Mouse (Mus musculus) small intestine, adult 2 months (tissue): Measurements from ENCODE around the gene Vps36.

Source experiments
- CTCF ChIP-seq: fragments of 200-500 bp; IDR thresholded peaks from 2 replicates; pipeline ENCODE4 v1.5.1; 2012; ENCODE audit warnings: low read depth, mild to moderate bottlenecking, control low read depth, inconsistent platforms, low read length, moderate library complexity, mixed read lengths; ENCODE audit not compliant: insufficient replicate concordance, insufficient read length; ENCODE audit errors: extremely low read depth
- POLR2A ChIP-seq: fragments of 200-500 bp; IDR thresholded peaks from 2 replicates; pipeline ENCODE4 v1.6.1; 2012; ENCODE audit warnings: low read depth, mild to moderate bottlenecking, control low read depth, inconsistent platforms, low read length, moderate library complexity

- TF ChIP-seq CTCF = no peak
- no peak for TF ChIP-seq POLR2A
Measured at GRCm38 (mm10) chr8:22147706-22148366, 44.8 kb upstream of the Vps36 start.
